Mouse (Mus musculus): ENCODE data around the gene Gm20388.
"Not testable (repeated sequence)": the region's sequence is repeated elsewhere in the genome, so short reads cannot be mapped to it uniquely, and the experiment has no call there.

The Gm20388 gene

GRCm38 (mm10) chr8:121580465-121580864 lies 1669.8 kb downstream of the Gm20388 start:
- no peak for DNase-seq

- no peak for DNase-seq
Measured at GRCm38 (mm10) chr8:121583653-121584052, 1673.0 kb downstream of the Gm20388 start.

- no peak for DNase-seq
Measured at GRCm38 (mm10) chr8:121584730-121585129, 1674.1 kb downstream of the Gm20388 start.

GRCm38 (mm10) chr8:121585159-121585825 lies 1674.7 kb downstream of the Gm20388 start:
- peak; percentile 100 for DNase-seq

- DNase-seq: no peak
Measured at GRCm38 (mm10) chr8:121588750-121589149, 1678.1 kb downstream of the Gm20388 start.

GRCm38 (mm10) chr8:121589205-121589726 lies 1678.6 kb downstream of the Gm20388 start:
- no peak for DNase-seq

GRCm38 (mm10) chr8:121590203-121591177 lies 1679.8 kb downstream of the Gm20388 start, which contains the start of gene Map1lc3b:
Gene Map1lc3b, plus strand, starts transcription at chr8:121590361.
- peak; percentile 96 for DNase-seq

- DNase-seq: peak; percentile 69
Measured at GRCm38 (mm10) chr8:121591178-121592066, 1680.8 kb downstream of the Gm20388 start.

GRCm38 (mm10) chr8:121593293-121593692 lies 1682.7 kb downstream of the Gm20388 start:
- no peak for DNase-seq

- peak; percentile 74 for DNase-seq
Measured at GRCm38 (mm10) chr8:121593983-121594382, 1683.3 kb downstream of the Gm20388 start.

- not testable (repeated sequence) for DNase-seq
Measured at GRCm38 (mm10) chr8:121597492-121597891, 1686.9 kb downstream of the Gm20388 start.

GRCm38 (mm10) chr8:121598190-121598589 lies 1687.5 kb downstream of the Gm20388 start:
- DNase-seq: no peak

GRCm38 (mm10) chr8:121598892-121599291 lies 1688.3 kb downstream of the Gm20388 start:
- peak; percentile 92 for DNase-seq

GRCm38 (mm10) chr8:121599842-121600241 lies 1689.2 kb downstream of the Gm20388 start:
- no peak for DNase-seq

GRCm38 (mm10) chr8:121602411-121602810 lies 1691.8 kb downstream of the Gm20388 start:
- no peak for DNase-seq

GRCm38 (mm10) chr8:121602860-121603259 lies 1692.2 kb downstream of the Gm20388 start:
- DNase-seq: peak; percentile 88

GRCm38 (mm10) chr8:121603801-121604200 lies 1693.2 kb downstream of the Gm20388 start:
- no peak for DNase-seq

- DNase-seq: no peak
Measured at GRCm38 (mm10) chr8:121607661-121608060, 1697.0 kb downstream of the Gm20388 start.

- DNase-seq: no peak
Measured at GRCm38 (mm10) chr8:121609251-121609650, 1698.6 kb downstream of the Gm20388 start.

- no peak for DNase-seq
Measured at GRCm38 (mm10) chr8:121609916-121610315, 1699.3 kb downstream of the Gm20388 start.

GRCm38 (mm10) chr8:121613419-121613818 lies 1702.8 kb downstream of the Gm20388 start:
- DNase-seq: no peak

- DNase-seq: peak; percentile 87
Measured at GRCm38 (mm10) chr8:121619401-121619995, 1708.9 kb downstream of the Gm20388 start.
